In genomic region chr10:128524732-128525662, GRCm38 (mm10) we compare ENCODE assay signal across 8 mouse cellular contexts. TPM values are rescaled to one million over a fixed set of nuclear protein-coding genes. Genes with fewer than 3 reads are reported as not detected.
DNase-seq lines count a peak whose midpoint lies in the region; ATAC-seq lines count a peak whose summit lies in the region.

No protein-coding gene starts in this region.

- peak overlapping the region; percentile 100 for H3K4me2 ChIP-seq in heart, embryonic 11.5 days
- H3K4me2 ChIP-seq in kidney, embryonic 16.5 days (replicated peaks; ENCODE audit: low read depth, low read length), result peak overlapping the region; percentile 100

- 0 out of 2 replicates have a peak, but pooled peaks cover 3% of the 10 kb centered on the region for H3K4me1 ChIP-seq in heart, embryonic 11.5 days (ENCODE audit: control insufficient read depth, insufficient read depth, low read length)
- peaks cover 13% of the 10 kb centered on the region for H3K4me1 ChIP-seq in kidney, embryonic 16.5 days (ENCODE audit: insufficient read depth, low read length)

- peak; percentile 86 for DNase-seq in CD4-positive, CD25-positive, alpha-beta regulatory T cell, adult 2 months (ENCODE audit: low read depth, low spot score)
- peak; percentile 27 to 48 for DNase-seq in adrenal gland, adult 18-20 months (ENCODE audit: low spot score in 2 of 2)
- peak; percentile 72 for DNase-seq in embryo, embryonic 9.5 days (ENCODE audit: extremely low spot score)
- peak; percentile 80 for DNase-seq in lung, postnatal 10 days
- peak; percentile 34 for DNase-seq in ovary, postnatal 14 days (ENCODE audit: low spot score)
- DNase-seq in thymus, postnatal 4 days, result peak; percentile 81

- under 1% methylated on average over 58 of the region's 58 CpGs for WGBS in heart, embryonic 11.5 days (ENCODE audit: insufficient replicate concordance)
- under 1% methylated on average over 58 of the region's 58 CpGs for WGBS in kidney, embryonic 16.5 days

- no peaks in the 10 kb centered on the region for H3K9me3 ChIP-seq in heart, embryonic 11.5 days (replicated peaks; ENCODE audit: control insufficient read depth, low read length)
- no peaks in the 10 kb centered on the region for H3K9me3 ChIP-seq in kidney, embryonic 16.5 days (ENCODE audit: low read length)

- H3K27me3 ChIP-seq in heart, embryonic 11.5 days (ENCODE audit: control insufficient read depth, insufficient read depth, low read length), result no peaks in the 10 kb centered on the region
- no peaks in the 10 kb centered on the region for H3K27me3 ChIP-seq in kidney, embryonic 16.5 days (ENCODE audit: insufficient read depth, low read length)

- peak; percentile 12; the same call in 1 of the 2 replicates for ATAC-seq in heart, embryonic 11.5 days (replicated peaks; ENCODE audit: insufficient number of reproducible peaks, low FRiP score, low TSS enrichment)
- ATAC-seq in kidney, embryonic 16.5 days (ENCODE audit: low FRiP score, low TSS enrichment), result peak; percentile 33

- peak overlapping the region; percentile 83 for H3K9ac ChIP-seq in heart, embryonic 11.5 days (ENCODE audit: low read depth, low read length)
- peak overlapping the region; percentile 82 for H3K9ac ChIP-seq in kidney, embryonic 16.5 days (replicated peaks; ENCODE audit: low read length)

- H3K36me3 ChIP-seq in heart, embryonic 11.5 days (ENCODE audit: control insufficient read depth, insufficient read depth, low read length), result peaks cover 4% of the 10 kb centered on the region
- peaks cover 7% of the 10 kb centered on the region; the same call in 1 of the 2 replicates for H3K36me3 ChIP-seq in kidney, embryonic 16.5 days (ENCODE audit: insufficient read depth, low read length)

- peak overlapping the region; percentile 89 for H3K4me3 ChIP-seq in heart, embryonic 11.5 days (ENCODE audit: low read depth, low read length)
- H3K4me3 ChIP-seq in kidney, embryonic 16.5 days (ENCODE audit: low read length), result peak overlapping the region; percentile 84

- peak overlapping the region; percentile 79 for H3K27ac ChIP-seq in heart, embryonic 11.5 days (ENCODE audit: low read depth, low read length)
- H3K27ac ChIP-seq in kidney, embryonic 16.5 days (ENCODE audit: low read length), result peak overlapping the region; percentile 80

RNA-seq across cellular contexts. Expression of gene Esyt1, which starts 0.7 kb away (rescaled TPM):
- 10 to 100 TPM; 23.6 to 39.0 TPM for total RNA-seq in adrenal gland, adult 18-20 months (2021)
- polyA plus RNA-seq in heart, embryonic 11.5 days (2014; fragmentation: Nextera tagmentation; extraction: Ambion mirVana), result 14.5 and 18.7 TPM in 2 replicates
- polyA plus RNA-seq in kidney, embryonic 16.5 days (2015; fragmentation: Nextera tagmentation; extraction: Ambion mirVana), result 23.2 and 24.2 TPM in 2 replicates

RNA-seq across cellular contexts. Expression of gene Zc3h10, which starts 22.6 kb away (rescaled TPM):
- total RNA-seq in adrenal gland, adult 18-20 months (2021), result 10 to 100 TPM; 14.5 TPM
- 7.7 and 8.0 TPM in 2 replicates for polyA plus RNA-seq in heart, embryonic 11.5 days (2014; fragmentation: Nextera tagmentation; extraction: Ambion mirVana)
- polyA plus RNA-seq in kidney, embryonic 16.5 days (2015; fragmentation: Nextera tagmentation; extraction: Ambion mirVana), result 16.2 and 16.6 TPM in 2 replicates

RNA-seq across cellular contexts. Expression of gene Rpl41, which starts 24.1 kb away (rescaled TPM):
- total RNA-seq in adrenal gland, adult 18-20 months (2021), result 1,000 to 10,000 TPM; 2,692 to 2,714 TPM
- polyA plus RNA-seq in heart, embryonic 11.5 days (2014; fragmentation: Nextera tagmentation; extraction: Ambion mirVana), result 2,515 and 2,664 TPM in 2 replicates
- polyA plus RNA-seq in kidney, embryonic 16.5 days (2015; fragmentation: Nextera tagmentation; extraction: Ambion mirVana), result 3,659 and 3,733 TPM in 2 replicates

RNA-seq across cellular contexts. Expression of gene Myl6b, which starts 26.5 kb away (rescaled TPM):
- 10 to 100 TPM in 1 of 2 experiments, 1 to 10 TPM in 1; 5.3 to 11.6 TPM for total RNA-seq in adrenal gland, adult 18-20 months (2021)
- polyA plus RNA-seq in heart, embryonic 11.5 days (2014; fragmentation: Nextera tagmentation; extraction: Ambion mirVana), result 3.3 and 5.4 TPM in 2 replicates
- 4.2 and 5.7 TPM in 2 replicates for polyA plus RNA-seq in kidney, embryonic 16.5 days (2015; fragmentation: Nextera tagmentation; extraction: Ambion mirVana)

RNA-seq across cellular contexts. Expression of gene Myl6, which starts 31.1 kb away (rescaled TPM):
- total RNA-seq in adrenal gland, adult 18-20 months (2021), result 100 to 1,000 TPM; 816 to 933 TPM
- 1,242 and 1,345 TPM in 2 replicates for polyA plus RNA-seq in heart, embryonic 11.5 days (2014; fragmentation: Nextera tagmentation; extraction: Ambion mirVana)
- polyA plus RNA-seq in kidney, embryonic 16.5 days (2015; fragmentation: Nextera tagmentation; extraction: Ambion mirVana), result 1,255 and 1,413 TPM in 2 replicates

Comparison
In these comparisons a context has a peak if more than half of its experiments do, and no peak if none do; other contexts are left out.
1. Peak in every context shown above with its lines: DNase-seq, ATAC-seq, H3K4me3 ChIP-seq and H3K27ac ChIP-seq.
2. DNase-seq: peak in every context shown above with its lines; median percentile 86 in CD4-positive, CD25-positive, alpha-beta regulatory T cell, adult 2 months; 81 in thymus, postnatal 4 days; 80 in lung, postnatal 10 days; 72 in embryo, embryonic 9.5 days; 38 in adrenal gland, adult 18-20 months; 34 in ovary, postnatal 14 days.